Mouse (Mus musculus) midbrain, embryonic 16.5 days (tissue): ENCODE measurements at regions not wholly inside any gene's neighbourhood (a gene's known extent, or its start where the extent isn't known, plus 50 kb on each side); places are given as distances from the start of the nearest gene placed in this dataset.

ENCODE experiments used
- ATAC-seq: fragments of 200-750 bp; cut with Nextera tagmentation; 2 replicates; pipeline ENCODE4 v1.8.0; 2017; ENCODE audit warnings: moderate TSS enrichment
- H3K27ac ChIP-seq: fragments of 300-500 bp; sonication (generic); 2 replicates; pipeline ENCODE4 v1.5.1; 2014; ENCODE audit warnings: mild to moderate bottlenecking, low read length, mixed read lengths
- H3K27me3 ChIP-seq: fragments of 300-500 bp; sonication (generic); 2 replicates; pipeline ENCODE4 v1.6.1; 2014; ENCODE audit warnings: low read depth, low read length, mixed read lengths; ENCODE audit not compliant: control insufficient read depth, insufficient read depth
- H3K36me3 ChIP-seq: fragments of 300-500 bp; sonication (generic); 2 replicates; pipeline ENCODE4 v1.6.1; 2014; ENCODE audit warnings: mild to moderate bottlenecking, low read length, moderate library complexity, mixed read lengths; ENCODE audit not compliant: control insufficient read depth, insufficient read depth
- H3K4me1 ChIP-seq: fragments of 300-500 bp; sonication (generic); 2 replicates; pipeline ENCODE4 v1.6.1; 2014; ENCODE audit warnings: mild to moderate bottlenecking, low read length, mixed read lengths; ENCODE audit not compliant: control insufficient read depth, insufficient read depth
- H3K4me2 ChIP-seq: fragments of 300-500 bp; sonication (generic); 2 replicates; pipeline ENCODE4 v1.6.1; 2014; ENCODE audit warnings: mild to moderate bottlenecking, low read length, mixed read lengths
- H3K4me3 ChIP-seq: fragments of 300-500 bp; sonication (generic); 2 replicates; pipeline ENCODE4 v1.5.1; 2014; ENCODE audit warnings: low read depth, mild to moderate bottlenecking, low read length, moderate library complexity, mixed read lengths
- H3K9ac ChIP-seq: fragments of 300-500 bp; sonication (generic); 2 replicates; pipeline ENCODE4 v1.6.1; 2014; ENCODE audit warnings: low read depth, low read length, mixed read lengths
- H3K9me3 ChIP-seq: fragments of 300-500 bp; sonication (generic); replicated peaks from 2 replicates; pipeline ENCODE4 v1.6.1; 2014; ENCODE audit warnings: mild to moderate bottlenecking, low read length, mixed read lengths; ENCODE audit not compliant: control insufficient read depth, poor library complexity, severe bottlenecking
- WGBS: fragments of 180-500 bp; shearing (Covaris S2); extraction: QIAGEN DNeasy Blood & Tissue Kit; methylation state at CpG from one replicate; pipeline ENCODE4 v1.1.7; 2014; 5-methylcytosine and 5-hydroxymethylcytosine counted together

- Histone ChIP-seq H3K9me3 (no peaks in the 10 kb centered on the region), H3K4me1 (no peaks in the 10 kb centered on the region), H3K27me3 (no peaks in the 10 kb centered on the region), H3K4me2 (no peak overlapping the region), H3K36me3 (no peaks in the 10 kb centered on the region), H3K27ac (no peak overlapping the region), H3K4me3 (no peak overlapping the region), H3K9ac (no peak overlapping the region)
- WGBS, result 67% methylated on average over 7 of the region's 7 CpGs
- ATAC-seq, result no peak
Measured at GRCm38 (mm10) chr16:78709943-78710342, 133.4 kb upstream of the D16Ertd472e start.

GRCm38 (mm10) chr16:78707566-78707965 is 131.1 kb upstream of the D16Ertd472e start:
- Histone ChIP-seq H3K9ac (no peak overlapping the region), H3K4me1 (no peaks in the 10 kb centered on the region), H3K27me3 (no peaks in the 10 kb centered on the region), H3K9me3 (no peaks in the 10 kb centered on the region), H3K4me3 (no peak overlapping the region), H3K27ac (no peak overlapping the region), H3K4me2 (no peak overlapping the region), H3K36me3 (no peaks in the 10 kb centered on the region)
- WGBS, result 80% methylated on average over 4 of the region's 4 CpGs
- no peak for ATAC-seq

- ATAC-seq, result no peak
- Histone ChIP-seq H3K9me3 (no peaks in the 10 kb centered on the region), H3K27me3 (no peaks in the 10 kb centered on the region), H3K9ac (no peak overlapping the region), H3K4me2 (no peak overlapping the region), H3K4me1 (no peaks in the 10 kb centered on the region), H3K27ac (no peak overlapping the region), H3K4me3 (no peak overlapping the region), H3K36me3 (no peaks in the 10 kb centered on the region)
- 66% methylated on average over 7 of the region's 7 CpGs for WGBS
Measured at GRCm38 (mm10) chr16:78707165-78707564, 130.7 kb upstream of the D16Ertd472e start.

- Histone ChIP-seq H3K27me3 (no peaks in the 10 kb centered on the region), H3K4me3 (no peak overlapping the region), H3K9me3 (no peaks in the 10 kb centered on the region), H3K4me2 (no peak overlapping the region), H3K4me1 (peaks cover 8% of the 10 kb centered on the region; the same call in 1 of the 2 replicates), H3K36me3 (no peaks in the 10 kb centered on the region), H3K27ac (peak overlapping the region; percentile 43; the same call in 1 of the 2 replicates), H3K9ac (no peak overlapping the region)
- ATAC-seq, result peak; percentile 89
- whole genome bisulfite sequencing, result 38% methylated on average over 3 of the region's 3 CpGs
Measured at GRCm38 (mm10) chr16:78697514-78698209, 121.2 kb upstream of the D16Ertd472e start.

GRCm38 (mm10) chr16:78688251-78688650 is 111.7 kb upstream of the D16Ertd472e start:
- H3K9me3 ChIP-seq, result no peaks in the 10 kb centered on the region
- ATAC-seq, result no peak
- H3K27me3 ChIP-seq, result no peaks in the 10 kb centered on the region
- no peaks in the 10 kb centered on the region for H3K4me1 ChIP-seq
- no peak overlapping the region for H3K9ac ChIP-seq
- H3K36me3 ChIP-seq, result no peaks in the 10 kb centered on the region
- H3K4me3 ChIP-seq, result no peak overlapping the region
- no peak overlapping the region for H3K27ac ChIP-seq
- H3K4me2 ChIP-seq, result no peak overlapping the region

GRCm38 (mm10) chr16:78685160-78685559 is 108.7 kb upstream of the D16Ertd472e start:
- H3K9ac ChIP-seq, result no peak overlapping the region
- no peaks in the 10 kb centered on the region for H3K36me3 ChIP-seq
- no peak for ATAC-seq
- H3K27me3 ChIP-seq, result no peaks in the 10 kb centered on the region
- no peaks in the 10 kb centered on the region for H3K4me1 ChIP-seq
- H3K4me2 ChIP-seq, result no peak overlapping the region
- H3K4me3 ChIP-seq, result no peak overlapping the region
- no peak overlapping the region for H3K27ac ChIP-seq
- 63% methylated on average over 1 of the region's 1 CpGs for WGBS
- no peaks in the 10 kb centered on the region for H3K9me3 ChIP-seq

- Histone ChIP-seq H3K36me3 (no peaks in the 10 kb centered on the region), H3K4me1 (no peaks in the 10 kb centered on the region), H3K27ac (no peak overlapping the region), H3K4me2 (no peak overlapping the region), H3K9ac (no peak overlapping the region), H3K4me3 (no peak overlapping the region), H3K27me3 (no peaks in the 10 kb centered on the region), H3K9me3 (no peaks in the 10 kb centered on the region)
- WGBS, result 82% methylated on average over 8 of the region's 8 CpGs
- no peak for ATAC-seq
Measured at GRCm38 (mm10) chr16:78684031-78684430, 107.5 kb upstream of the D16Ertd472e start.

- 81% methylated on average over 7 of the region's 7 CpGs for WGBS
- no peaks in the 10 kb centered on the region for H3K36me3 ChIP-seq
- H3K9me3 ChIP-seq, result no peaks in the 10 kb centered on the region
- H3K4me2 ChIP-seq, result no peak overlapping the region
- H3K27ac ChIP-seq, result no peak overlapping the region
- H3K27me3 ChIP-seq, result no peaks in the 10 kb centered on the region
- no peak for ATAC-seq
- H3K9ac ChIP-seq, result no peak overlapping the region
- no peak overlapping the region for H3K4me3 ChIP-seq
- no peaks in the 10 kb centered on the region for H3K4me1 ChIP-seq
Measured at GRCm38 (mm10) chr16:78661126-78661525, 84.6 kb upstream of the D16Ertd472e start.

- Histone ChIP-seq H3K9ac (no peak overlapping the region), H3K27ac (no peak overlapping the region), H3K4me2 (no peak overlapping the region), H3K4me3 (no peak overlapping the region), H3K27me3 (no peaks in the 10 kb centered on the region), H3K36me3 (no peaks in the 10 kb centered on the region), H3K9me3 (no peaks in the 10 kb centered on the region), H3K4me1 (peaks cover 2% of the 10 kb centered on the region; the same call in 1 of the 2 replicates)
- WGBS, result 0% methylated on average over 1 of the region's 1 CpGs
- no peak for ATAC-seq
Measured at GRCm38 (mm10) chr16:78644710-78645109, 68.2 kb upstream of the D16Ertd472e start.
